Mouse (Mus musculus) intestine, postnatal 0 days (tissue): Measurements from ENCODE around the gene Stam. TPM values are rescaled to one million over a fixed set of nuclear protein-coding genes. Genes with fewer than 3 reads are reported as not detected.
"Not testable (repeated sequence)": the region's sequence is repeated elsewhere in the genome, so short reads cannot be mapped to it uniquely, and the experiment has no call there.

Source experiments
- ATAC-seq: fragments of 200-750 bp; cut with Nextera tagmentation; 2 replicates; pipeline ENCODE4 v1.8.0; 2017; ENCODE audit warnings: mild to moderate bottlenecking, moderate TSS enrichment, moderate library complexity
- H3K27ac ChIP-seq: fragments of 300-500 bp; sonication (generic); 2 replicates; pipeline ENCODE4 v1.5.1; 2014; ENCODE audit warnings: mild to moderate bottlenecking, low read depth, low read length, moderate library complexity
- H3K27me3 ChIP-seq: fragments of 300-500 bp; sonication (generic); replicated peaks from 2 replicates; pipeline ENCODE4 v1.6.1; 2014; ENCODE audit warnings: low read length, mixed read lengths; ENCODE audit not compliant: control insufficient read depth, insufficient read depth
- H3K36me3 ChIP-seq: fragments of 300-500 bp; sonication (generic); 2 replicates; pipeline ENCODE4 v1.6.1; 2014; ENCODE audit warnings: mild to moderate bottlenecking, moderate library complexity; ENCODE audit not compliant: control insufficient read depth, insufficient read depth
- H3K4me1 ChIP-seq: fragments of 300-500 bp; sonication (generic); replicated peaks from 2 replicates; pipeline ENCODE4 v1.6.1; 2014; ENCODE audit warnings: antibody characterized with exemption, low read length, mixed read lengths; ENCODE audit not compliant: control insufficient read depth, insufficient read depth
- H3K4me2 ChIP-seq: fragments of 300-500 bp; sonication (generic); replicated peaks from 2 replicates; pipeline ENCODE4 v1.6.1; 2014; ENCODE audit warnings: low read depth, mild to moderate bottlenecking, moderate library complexity
- H3K4me3 ChIP-seq: fragments of 300-500 bp; sonication (generic); 2 replicates; pipeline ENCODE4 v1.5.1; 2014; ENCODE audit warnings: low read depth, low read length
- H3K9ac ChIP-seq: fragments of 300-500 bp; sonication (generic); 2 replicates; pipeline ENCODE4 v1.6.1; 2014; ENCODE audit warnings: mild to moderate bottlenecking, low read depth, low read length
- H3K9me3 ChIP-seq: fragments of 300-500 bp; sonication (generic); 2 replicates; pipeline ENCODE4 v1.6.1; 2016; ENCODE audit warnings: mixed run types; ENCODE audit not compliant: control insufficient read depth
- CTCF ChIP-seq: sonication (generic); IDR thresholded peaks from 2 replicates; pipeline ENCODE4 v1.5.1; 2016; ENCODE audit warnings: low read depth, mild to moderate bottlenecking, control low read depth, antibody characterized with exemption, moderate library complexity
- WGBS: fragments of 180-500 bp; shearing (Covaris S2); extraction: QIAGEN DNeasy Blood & Tissue Kit; methylation state at CpG from one replicate; pipeline ENCODE4 v1.1.7; 2014; 5-methylcytosine and 5-hydroxymethylcytosine counted together
- polyA plus RNA-seq: library from polyadenylated mRNA; unstranded; fragments of >200 nt; fragmentation: Nextera tagmentation; extraction: Ambion mirVana; gene quantifications from 2 replicates; pipeline ENCODE4 v1.2.1, GENCODE M21; 2015

Gene Stam
- polyA plus RNA-seq, 1 experiment from 2014 or later = 21.8 TPM

GRCm38 (mm10) chr2:14069027-14069426 is 4.9 kb upstream of the Stam start:
- 91% methylated on average over 2 of the region's 2 CpGs for WGBS
- Histone ChIP-seq H3K4me1 (no peaks in the 10 kb centered on the region), H3K27ac (no peak overlapping the region), H3K4me3 (no peak overlapping the region), H3K9me3 (no peaks in the 10 kb centered on the region), H3K36me3 (no peaks in the 10 kb centered on the region), H3K9ac (no peak overlapping the region), H3K27me3 (no peaks in the 10 kb centered on the region), H3K4me2 (no peak overlapping the region)
- ATAC-seq = no peak
- no peak for TF ChIP-seq CTCF

GRCm38 (mm10) chr2:14070466-14070865 is 3.4 kb upstream of the Stam start:
- no peak for ATAC-seq
- H3K4me2 ChIP-seq = no peak overlapping the region
- no peaks in the 10 kb centered on the region for H3K4me1 ChIP-seq
- H3K27me3 ChIP-seq = no peaks in the 10 kb centered on the region
- WGBS = 79% methylated on average over 8 of the region's 8 CpGs
- H3K4me3 ChIP-seq = no peak overlapping the region
- no peaks in the 10 kb centered on the region for H3K9me3 ChIP-seq
- H3K9ac ChIP-seq = no peak overlapping the region
- H3K36me3 ChIP-seq = no peaks in the 10 kb centered on the region
- no peak for TF ChIP-seq CTCF
- no peak overlapping the region for H3K27ac ChIP-seq

GRCm38 (mm10) chr2:14073008-14073361 is 913 bp upstream of the Stam start:
- Histone ChIP-seq H3K9ac (peak overlapping the region; percentile 91), H3K27ac (peak overlapping the region; percentile 97), H3K4me2 (peak overlapping the region; percentile 82), H3K9me3 (no peaks in the 10 kb centered on the region), H3K36me3 (no peaks in the 10 kb centered on the region), H3K4me3 (peak overlapping the region; percentile 92), H3K27me3 (no peaks in the 10 kb centered on the region), H3K4me1 (no peaks in the 10 kb centered on the region)
- no peak for ATAC-seq
- TF ChIP-seq CTCF = no peak
- 10% methylated on average over 8 of the region's 8 CpGs for WGBS

- no peak; the same call in 1 of the 2 replicates for TF ChIP-seq CTCF
- Histone ChIP-seq H3K9ac (peak overlapping the region; percentile 91), H3K4me3 (peak overlapping the region; percentile 92), H3K27ac (peak overlapping the region; percentile 97), H3K27me3 (no peaks in the 10 kb centered on the region), H3K9me3 (no peaks in the 10 kb centered on the region), H3K4me1 (no peaks in the 10 kb centered on the region), H3K36me3 (no peaks in the 10 kb centered on the region), H3K4me2 (peak overlapping the region; percentile 82)
- ATAC-seq = no peak
- WGBS = under 1% methylated on average over 38 of the region's 38 CpGs
Measured at GRCm38 (mm10) chr2:14074221-14074901, 463 bp downstream of the Stam start.

- H3K27ac ChIP-seq, H3K9ac ChIP-seq, ATAC-seq, H3K36me3 ChIP-seq, H3K9me3 ChIP-seq, H3K4me2 ChIP-seq, H3K4me1 ChIP-seq, H3K27me3 ChIP-seq, H3K4me3 ChIP-seq: not testable (repeated sequence)
- WGBS = 88% methylated on average over 8 of the region's 9 CpGs
Measured at GRCm38 (mm10) chr2:14078527-14078926, 4.6 kb downstream of the Stam start.

- Histone ChIP-seq H3K4me1 (no peaks in the 10 kb centered on the region), H3K9ac (no peak overlapping the region), H3K4me3 (no peak overlapping the region), H3K27me3 (no peaks in the 10 kb centered on the region), H3K4me2 (no peak overlapping the region), H3K27ac (no peak overlapping the region), H3K36me3 (0 out of 2 replicates have a peak, but pooled peaks cover 6% of the 10 kb centered on the region), H3K9me3 (no peaks in the 10 kb centered on the region)
- no peak for TF ChIP-seq CTCF
- ATAC-seq = no peak
Measured at GRCm38 (mm10) chr2:14100533-14100932, 26.6 kb downstream of the Stam start.

- H3K9me3 ChIP-seq = no peaks in the 10 kb centered on the region
- no peak for ATAC-seq
- no peak overlapping the region for H3K27ac ChIP-seq
- no peak for TF ChIP-seq CTCF
- no peak overlapping the region for H3K4me3 ChIP-seq
- 0 out of 2 replicates have a peak, but pooled peaks cover 6% of the 10 kb centered on the region for H3K36me3 ChIP-seq
- H3K27me3 ChIP-seq = no peaks in the 10 kb centered on the region
- H3K4me1 ChIP-seq = no peaks in the 10 kb centered on the region
- 84% methylated on average over 2 of the region's 2 CpGs for WGBS
- no peak overlapping the region for H3K9ac ChIP-seq
- no peak overlapping the region for H3K4me2 ChIP-seq
Measured at GRCm38 (mm10) chr2:14102603-14103002, 28.7 kb downstream of the Stam start.
